Comparison of ENCODE assay signal across 16 mouse cellular contexts in genomic region chr12:69863505-69863904, GRCm38 (mm10). TPM values are rescaled to one million over a fixed set of nuclear protein-coding genes. Genes with fewer than 3 reads are reported as not detected.
DNase-seq lines count a peak whose midpoint lies in the region; ATAC-seq lines count a peak whose summit lies in the region.
"Had no signal": no experiment of that assay in that cellular context is flagged by ENCODE, and none has a peak within 500 bp of the region (broad histone marks: within the 10 kb centered on the region; RNA-seq: fewer than 3 reads in every experiment).

No protein-coding gene starts in this region.

- no peak for ATAC-seq in liver, embryonic 13.5 days (ENCODE audit: low read depth)
- no peak for ATAC-seq in liver, embryonic 12.5 days
- peak; percentile 73 for ATAC-seq in granulocyte monocyte progenitor cell, adult 5-6 weeks (replicated peaks; ENCODE audit: poor library complexity, severe bottlenecking)
- ATAC-seq: forebrain, embryonic 16.5 days had no signal

- DNase-seq in liver, embryonic 13.5 days = no peak
- peak; percentile 49 for DNase-seq in spleen, adult 12 weeks (ENCODE audit: low spot score)
- peak; percentile 78 for DNase-seq in thymus, postnatal 25 days
- DNase-seq in adrenal gland, adult (ENCODE audit: inconsistent age in 2 of 2, low spot score in 1 of 2) = no peak
- no peak for DNase-seq in adrenal gland, postnatal 25 days
- no peak for DNase-seq in Muller cell, postnatal 12 days (ENCODE audit: inconsistent ontology term)
- DNase-seq: cerebellum, adult 11 months; gastrocnemius, postnatal 36 days; heart, postnatal 10 days; right cerebral cortex, postnatal 4 days had no signal

- no peak overlapping the region for H3K4me2 ChIP-seq in liver, embryonic 13.5 days
- no peak overlapping the region for H3K4me2 ChIP-seq in liver, embryonic 12.5 days

- 57% methylated on average over 5 of the region's 5 CpGs for WGBS in liver, embryonic 13.5 days (ENCODE audit: insufficient replicate concordance)
- 52% methylated on average over 5 of the region's 5 CpGs for WGBS in liver, embryonic 12.5 days (ENCODE audit: insufficient replicate concordance)

- no peaks in the 10 kb centered on the region for H3K9me3 ChIP-seq in liver, embryonic 13.5 days (replicated peaks)
- H3K9me3 ChIP-seq in liver, embryonic 12.5 days (replicated peaks) = no peaks in the 10 kb centered on the region

- no peaks in the 10 kb centered on the region for H3K27me3 ChIP-seq in liver, embryonic 13.5 days
- no peaks in the 10 kb centered on the region for H3K27me3 ChIP-seq in liver, embryonic 12.5 days (replicated peaks)

- peaks cover 17% of the 10 kb centered on the region for H3K36me3 ChIP-seq in liver, embryonic 13.5 days
- H3K36me3 ChIP-seq in liver, embryonic 12.5 days = peaks cover 29% of the 10 kb centered on the region

- peaks cover 43% of the 10 kb centered on the region for H3K4me1 ChIP-seq in liver, embryonic 13.5 days (replicated peaks)
- peaks cover 42% of the 10 kb centered on the region for H3K4me1 ChIP-seq in liver, embryonic 12.5 days

- H3K4me3 ChIP-seq in liver, embryonic 13.5 days (replicated peaks) = no peak overlapping the region
- no peak overlapping the region for H3K4me3 ChIP-seq in liver, embryonic 12.5 days

- H3K27ac ChIP-seq in liver, embryonic 13.5 days = peak overlapping the region; percentile 50; the same call in 1 of the 2 replicates
- H3K27ac ChIP-seq in liver, embryonic 12.5 days = no peak overlapping the region
- H3K27ac ChIP-seq: kidney, postnatal 0 days; liver, embryonic 14.5 days; macrophage had no signal

- H3K9ac ChIP-seq in liver, embryonic 13.5 days = no peak overlapping the region
- H3K9ac ChIP-seq in liver, embryonic 12.5 days = no peak overlapping the region
- H3K9ac ChIP-seq: liver, embryonic 14.5 days had no signal

RNA-seq across cellular contexts. Expression of gene Atl1, which starts 28.9 kb away (rescaled TPM):
- 1.4 and 1.5 TPM in 2 replicates for polyA plus RNA-seq in liver, embryonic 13.5 days (2015; fragmentation: Nextera tagmentation; extraction: Ambion mirVana)
- polyA plus RNA-seq in liver, embryonic 12.5 days (2016; fragmentation: Nextera tagmentation; extraction: Ambion mirVana) = 1.7 and 2.2 TPM in 2 replicates
- total RNA-seq in granulocyte monocyte progenitor cell, adult 5-6 weeks (2014; fragmentation: Nextera tagmentation) = 0.11 TPM in 1 of 2 replicates, not detected in the other
- 1.4 and 4.5 TPM in 2 replicates for total RNA-seq in granulocyte monocyte progenitor cell, adult 5-6 weeks (2017)
- total RNA-seq in adrenal gland, postnatal 25 days (2021) = 6.3 and 8.0 TPM in 2 replicates

RNA-seq across cellular contexts. Expression of gene Map4k5, which starts 29.5 kb away (rescaled TPM):
- polyA plus RNA-seq in liver, embryonic 13.5 days (2015; fragmentation: Nextera tagmentation; extraction: Ambion mirVana) = 20.7 and 25.4 TPM in 2 replicates
- 31.8 and 34.1 TPM in 2 replicates for polyA plus RNA-seq in liver, embryonic 12.5 days (2016; fragmentation: Nextera tagmentation; extraction: Ambion mirVana)
- total RNA-seq in granulocyte monocyte progenitor cell, adult 5-6 weeks (2014; fragmentation: Nextera tagmentation) = 14.8 and 18.8 TPM in 2 replicates
- 16.4 and 24.1 TPM in 2 replicates for total RNA-seq in granulocyte monocyte progenitor cell, adult 5-6 weeks (2017)
- total RNA-seq in adrenal gland, postnatal 25 days (2021) = 35.4 and 37.4 TPM in 2 replicates

Comparison
In these comparisons a context has a peak if more than half of its experiments do, and no peak if none do; other contexts are left out.
1. DNase-seq: peak in spleen, adult 12 weeks (single experiment) and thymus, postnatal 25 days (single experiment); none in liver, embryonic 13.5 days (single experiment), adrenal gland, adult (0 of 2), adrenal gland, postnatal 25 days (single experiment) and Muller cell, postnatal 12 days (single experiment).